Mouse (Mus musculus): ENCODE results near the gene Aox3. TPM values are rescaled to one million over a fixed set of nuclear protein-coding genes. Genes with fewer than 3 reads are reported as not detected.
A peak's percentile ranks its signal among the peaks of the same experiment; 100 is the strongest.

The Aox3 gene
- total RNA-seq (2012; rRNA removed): 0.69 and 1.8 TPM in 2 replicates

DNA sequence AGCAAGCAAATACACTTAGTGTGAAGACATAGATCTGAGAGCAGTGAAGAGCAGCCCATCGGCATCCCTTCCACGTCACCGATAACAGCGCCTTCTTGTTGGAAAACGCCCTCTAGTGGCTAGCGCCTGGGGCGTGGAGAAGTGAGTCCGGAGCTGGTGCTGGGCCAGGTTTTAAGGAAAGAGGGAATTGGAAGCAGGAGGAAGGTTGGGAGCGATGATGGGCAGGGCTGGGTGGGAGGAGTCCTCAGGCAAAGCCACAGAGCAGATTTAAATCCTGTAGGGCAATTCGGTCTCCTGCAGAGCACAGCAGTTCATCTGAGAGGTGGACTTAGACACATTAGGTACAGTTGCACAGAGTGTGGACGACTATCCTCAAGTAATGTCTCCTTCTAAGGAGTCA lies at the start of gene Aox3:
Gene Aox3, plus strand, starts transcription at position 251 of the 400 bp plus-strand sequence.
- no peak within 1 kb of the TSS for H3K9ac ChIP-seq (ENCODE audit: insufficient read depth, low read depth, low read length, poor library complexity, severe bottlenecking)
- no peaks in the 10 kb centered on the region for H3K9me3 ChIP-seq (ENCODE audit: control insufficient read depth, insufficient read depth, low read depth, low read length)
- in situ Hi-C loops (cut with MboI; ENCODE audit: low sequenced_read_pairs in 2 of 2, unreplicated experiment in 2 of 2): no loop called here
- H3K27ac ChIP-seq (ENCODE audit: insufficient read depth, low read depth, low read length, poor library complexity, severe bottlenecking): no peak within 1 kb of the TSS
- no peaks in the 10 kb centered on the region for H3K4me1 ChIP-seq (ENCODE audit: control insufficient read depth in 2 of 2, insufficient read depth in 2 of 2, low read length in 2 of 2, poor library complexity in 1 of 2)
- H3K4me3 ChIP-seq (ENCODE audit: insufficient read depth in 1 of 2, low read depth in 1 of 2, low read length in 2 of 2, poor library complexity in 1 of 2, severe bottlenecking in 1 of 2): no peak within 1 kb of the TSS
- H3K36me3 ChIP-seq (ENCODE audit: control insufficient read depth, insufficient read depth, low read length, poor library complexity, severe bottlenecking): no peaks in the 10 kb centered on the region
- DNase-seq (ENCODE audit: low read depth, low spot score): peak; percentile 90
- TF ChIP-seq HCFC1 (IDR thresholded peaks at IDR 0.05; ENCODE audit: borderline replicate concordance, insufficient read depth, low read length) (no peak), ZC3H11A (IDR thresholded peaks at IDR 0.05; ENCODE audit: borderline replicate concordance, low read depth, low read length) (peak; percentile 65; the same call in 1 of the 2 replicates)

GRCm38 (mm10) chr1:58065151-58065550 lies 47.8 kb upstream of the Aox3 start:
- in situ Hi-C loops (cut with MboI; ENCODE audit: low sequenced_read_pairs in 2 of 2, unreplicated experiment in 2 of 2): no loop called here
- Histone ChIP-seq H3K4me3 (ENCODE audit: insufficient read depth in 1 of 2, low read depth in 1 of 2, low read length in 2 of 2, poor library complexity in 1 of 2, severe bottlenecking in 1 of 2) (no peak overlapping the region), H3K27ac (ENCODE audit: insufficient read depth, low read depth, low read length, poor library complexity, severe bottlenecking) (no peak overlapping the region), H3K9me3 (ENCODE audit: control insufficient read depth, insufficient read depth, low read depth, low read length) (no peaks in the 10 kb centered on the region), H3K4me1 (ENCODE audit: control insufficient read depth in 2 of 2, insufficient read depth in 2 of 2, low read length in 2 of 2, poor library complexity in 1 of 2) (no peaks in the 10 kb centered on the region), H3K9ac (ENCODE audit: insufficient read depth, low read depth, low read length, poor library complexity, severe bottlenecking) (no peak overlapping the region), H3K36me3 (ENCODE audit: control insufficient read depth, insufficient read depth, low read length, poor library complexity, severe bottlenecking) (no peaks in the 10 kb centered on the region)
- DNase-seq (ENCODE audit: low read depth, low spot score): no peak
- TF ChIP-seq CHD2 (IDR thresholded peaks at IDR 0.05; ENCODE audit: low read depth, low read length) (no peak), ZC3H11A (IDR thresholded peaks at IDR 0.05; ENCODE audit: borderline replicate concordance, low read depth, low read length) (no peak), ZNF384 (IDR thresholded peaks at IDR 0.05; ENCODE audit: low read depth, low read length) (no peak), MAFK (IDR thresholded peaks at IDR 0.05; ENCODE audit: insufficient read depth, low read depth, low read length) (no peak), HCFC1 (IDR thresholded peaks at IDR 0.05; ENCODE audit: borderline replicate concordance, insufficient read depth, low read length) (no peak)

DNA sequence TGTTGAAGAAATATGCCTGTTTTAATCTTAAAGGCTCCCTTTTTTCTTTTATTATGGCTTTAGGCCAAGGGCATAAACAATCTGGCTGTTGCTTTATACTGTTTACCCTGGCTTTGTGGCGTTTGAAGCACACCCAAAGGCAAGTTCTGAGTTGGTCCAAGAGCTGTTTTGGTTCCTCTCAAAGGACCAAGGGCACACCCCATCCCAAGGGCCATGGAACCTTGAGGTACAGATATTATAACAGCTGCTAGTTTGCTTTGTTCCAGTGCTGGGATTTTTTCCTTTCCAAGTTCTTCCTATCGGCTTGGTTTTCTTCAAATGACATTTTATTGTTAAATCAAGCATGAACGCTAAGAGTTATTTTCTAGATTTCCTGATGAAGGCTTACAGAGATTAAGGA lies 47.3 kb upstream of the Aox3 start:
- Histone ChIP-seq H3K4me1 (ENCODE audit: control insufficient read depth in 2 of 2, insufficient read depth in 2 of 2, low read length in 2 of 2, poor library complexity in 1 of 2) (no peaks in the 10 kb centered on the region), H3K27ac (ENCODE audit: insufficient read depth, low read depth, low read length, poor library complexity, severe bottlenecking) (no peak overlapping the region), H3K36me3 (ENCODE audit: control insufficient read depth, insufficient read depth, low read length, poor library complexity, severe bottlenecking) (no peaks in the 10 kb centered on the region), H3K9me3 (ENCODE audit: control insufficient read depth, insufficient read depth, low read depth, low read length) (no peaks in the 10 kb centered on the region), H3K9ac (ENCODE audit: insufficient read depth, low read depth, low read length, poor library complexity, severe bottlenecking) (no peak overlapping the region), H3K4me3 (ENCODE audit: insufficient read depth in 1 of 2, low read depth in 1 of 2, low read length in 2 of 2, poor library complexity in 1 of 2, severe bottlenecking in 1 of 2) (no peak overlapping the region)
- TF ChIP-seq ZC3H11A (IDR thresholded peaks at IDR 0.05; ENCODE audit: borderline replicate concordance, low read depth, low read length): no peak
- no peak for DNase-seq (ENCODE audit: low read depth, low spot score)
- in situ Hi-C loops (cut with MboI; ENCODE audit: low sequenced_read_pairs in 2 of 2, unreplicated experiment in 2 of 2): no loop called here

DNA sequence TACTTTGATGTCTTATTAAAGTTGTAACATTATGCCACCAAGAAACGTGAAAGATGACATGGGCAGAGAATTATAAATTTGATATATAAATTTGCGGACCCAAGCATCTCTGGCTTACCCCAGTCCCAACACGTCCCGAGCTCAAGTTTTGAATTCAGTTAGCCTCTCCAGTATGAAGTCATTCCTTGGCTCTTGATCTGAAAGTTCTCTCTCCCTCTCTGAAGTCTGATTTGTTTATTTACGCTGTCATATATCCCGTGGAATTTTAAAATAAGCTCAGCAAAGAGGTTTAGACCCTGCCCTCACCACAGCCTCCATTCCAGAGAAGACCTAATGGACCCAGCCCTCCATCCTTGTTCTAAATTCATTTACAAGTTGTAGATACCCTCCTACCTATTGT lies 43.7 kb upstream of the Aox3 start:
- H3K4me3 ChIP-seq (ENCODE audit: insufficient read depth in 1 of 2, low read depth in 1 of 2, low read length in 2 of 2, poor library complexity in 1 of 2, severe bottlenecking in 1 of 2): no peak overlapping the region
- no peak overlapping the region for H3K9ac ChIP-seq (ENCODE audit: insufficient read depth, low read depth, low read length, poor library complexity, severe bottlenecking)
- no peaks in the 10 kb centered on the region for H3K36me3 ChIP-seq (ENCODE audit: control insufficient read depth, insufficient read depth, low read length, poor library complexity, severe bottlenecking)
- no peaks in the 10 kb centered on the region for H3K9me3 ChIP-seq (ENCODE audit: control insufficient read depth, insufficient read depth, low read depth, low read length)
- no peak overlapping the region for H3K27ac ChIP-seq (ENCODE audit: insufficient read depth, low read depth, low read length, poor library complexity, severe bottlenecking)
- no peak for TF ChIP-seq ZNF384 (IDR thresholded peaks at IDR 0.05; ENCODE audit: low read depth, low read length)
- TF ChIP-seq MAFK (IDR thresholded peaks at IDR 0.05; ENCODE audit: insufficient read depth, low read depth, low read length): no peak
- TF ChIP-seq ZC3H11A (IDR thresholded peaks at IDR 0.05; ENCODE audit: borderline replicate concordance, low read depth, low read length): no peak
- no peak for TF ChIP-seq CHD2 (IDR thresholded peaks at IDR 0.05; ENCODE audit: low read depth, low read length)
- no peak for TF ChIP-seq HCFC1 (IDR thresholded peaks at IDR 0.05; ENCODE audit: borderline replicate concordance, insufficient read depth, low read length)
- no peak for DNase-seq (ENCODE audit: low read depth, low spot score)
- no peaks in the 10 kb centered on the region for H3K4me1 ChIP-seq (ENCODE audit: control insufficient read depth in 2 of 2, insufficient read depth in 2 of 2, low read length in 2 of 2, poor library complexity in 1 of 2)
- in situ Hi-C loops (cut with MboI; ENCODE audit: low sequenced_read_pairs in 2 of 2, unreplicated experiment in 2 of 2): no loop called here

DNA sequence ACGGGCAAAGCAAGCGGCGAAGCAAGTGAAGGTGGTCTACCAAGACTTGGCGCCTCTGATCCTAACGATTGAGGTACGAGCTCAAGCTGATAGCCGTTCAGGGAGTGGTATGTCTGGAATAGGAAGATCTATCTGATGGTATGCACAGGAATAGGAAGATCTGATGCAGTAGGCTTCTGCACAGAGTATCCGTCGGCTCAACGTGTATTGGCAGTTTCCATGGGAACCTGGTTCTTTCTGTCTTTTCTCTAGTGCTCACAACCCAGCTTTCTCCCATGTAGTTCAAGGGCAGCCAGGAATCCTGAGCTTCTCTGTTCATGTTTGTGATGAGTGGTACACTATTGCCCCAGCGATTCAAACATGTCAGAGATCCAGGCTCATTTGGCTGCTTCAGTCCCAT lies 42.8 kb upstream of the Aox3 start:
- no peak overlapping the region for H3K4me3 ChIP-seq (ENCODE audit: insufficient read depth in 1 of 2, low read depth in 1 of 2, low read length in 2 of 2, poor library complexity in 1 of 2, severe bottlenecking in 1 of 2)
- no peaks in the 10 kb centered on the region for H3K4me1 ChIP-seq (ENCODE audit: control insufficient read depth in 2 of 2, insufficient read depth in 2 of 2, low read length in 2 of 2, poor library complexity in 1 of 2)
- H3K36me3 ChIP-seq (ENCODE audit: control insufficient read depth, insufficient read depth, low read length, poor library complexity, severe bottlenecking): no peaks in the 10 kb centered on the region
- no peak for DNase-seq (ENCODE audit: low read depth, low spot score)
- TF ChIP-seq MAFK (IDR thresholded peaks at IDR 0.05; ENCODE audit: insufficient read depth, low read depth, low read length) (no peak), CHD2 (IDR thresholded peaks at IDR 0.05; ENCODE audit: low read depth, low read length) (no peak), HCFC1 (IDR thresholded peaks at IDR 0.05; ENCODE audit: borderline replicate concordance, insufficient read depth, low read length) (no peak), ZNF384 (IDR thresholded peaks at IDR 0.05; ENCODE audit: low read depth, low read length) (no peak), ZC3H11A (IDR thresholded peaks at IDR 0.05; ENCODE audit: borderline replicate concordance, low read depth, low read length) (no peak)
- H3K9me3 ChIP-seq (ENCODE audit: control insufficient read depth, insufficient read depth, low read depth, low read length): no peaks in the 10 kb centered on the region
- no peak overlapping the region for H3K9ac ChIP-seq (ENCODE audit: insufficient read depth, low read depth, low read length, poor library complexity, severe bottlenecking)
- in situ Hi-C loops (cut with MboI; ENCODE audit: low sequenced_read_pairs in 2 of 2, unreplicated experiment in 2 of 2): no loop called here
- no peak overlapping the region for H3K27ac ChIP-seq (ENCODE audit: insufficient read depth, low read depth, low read length, poor library complexity, severe bottlenecking)

Data from ES-E14 (cell line).